Mouse (Mus musculus) C2C12 (cell line): ENCODE measurements around the gene Slitrk3.

Experiments
- CEBPB ChIP-seq: IDR thresholded peaks from one replicate; pipeline ENCODE4 v1.6.1; 2011; ENCODE audit warnings: low read depth, mild to moderate bottlenecking, control low read depth, moderate library complexity
- CTCF ChIP-seq: IDR thresholded peaks from one replicate; pipeline ENCODE4 v1.5.1; 2011; ENCODE audit not compliant: control insufficient read depth, insufficient read depth, insufficient read length
- MAX ChIP-seq: IDR thresholded peaks from one replicate; pipeline ENCODE4 v1.6.1; 2011; ENCODE audit warnings: mild to moderate bottlenecking, control low read depth

GRCm38 (mm10) chr3:73006045-73006444 lies 51.6 kb downstream of the Slitrk3 start:
- TF ChIP-seq CTCF (no peak), CEBPB (no peak), MAX (no peak)
